Mouse (Mus musculus) myocyte (in vitro differentiated cells): ENCODE measurements around the gene Ankrd13c.

ENCODE experiments used
- CEBPB ChIP-seq: IDR thresholded peaks from 2 replicates; pipeline ENCODE4 v1.6.1; 2011; ENCODE audit warnings: mild to moderate bottlenecking, moderate library complexity; ENCODE audit not compliant: poor library complexity, insufficient read depth, severe bottlenecking
- POLR2AphosphoS2 ChIP-seq: IDR thresholded peaks from one replicate; pipeline ENCODE4 v1.6.1; 2011; ENCODE audit warnings: low read depth, control low read depth; ENCODE audit not compliant: insufficient read length

GRCm38 (mm10) chr3:157993322-157993721 lies 46.3 kb downstream of the Ankrd13c start:
- no peak for TF ChIP-seq POLR2AphosphoS2
- TF ChIP-seq CEBPB, result no peak
